Mouse (Mus musculus) fat pad, adult 2 months (tissue): ENCODE results near the gene Acot7.
"Not testable (repeated sequence)": the region's sequence is repeated elsewhere in the genome, so short reads cannot be mapped to it uniquely, and the experiment has no call there.

ENCODE experiments used
- DNase-seq: peaks from one replicate; pipeline ENCODE4 v3.0.0-alpha.2; 2011; ENCODE audit warnings: low read depth, low spot score; ENCODE audit errors: extremely low read depth

Gene Acot7

GRCm38 (mm10) chr4:152202905-152203304 lies 25.0 kb downstream of the Acot7 start:
- DNase-seq = no peak

GRCm38 (mm10) chr4:152204663-152205062 lies 26.7 kb downstream of the Acot7 start:
- DNase-seq = no peak

- no peak for DNase-seq
These were observed 28.3 kb downstream of the Acot7 start for GRCm38 (mm10) chr4:152206199-152206598.

GRCm38 (mm10) chr4:152209623-152210022 lies 31.7 kb downstream of the Acot7 start:
- DNase-seq = no peak

GRCm38 (mm10) chr4:152212091-152212505 lies 34.2 kb downstream of the Acot7 start:
- DNase-seq = no peak

- DNase-seq = no peak
These were observed 34.6 kb downstream of the Acot7 start for GRCm38 (mm10) chr4:152212531-152212930.

GRCm38 (mm10) chr4:152212974-152213373 lies 35.0 kb downstream of the Acot7 start:
- no peak for DNase-seq

GRCm38 (mm10) chr4:152213760-152214480 lies 36.0 kb downstream of the Acot7 start:
- no peak for DNase-seq

- no peak for DNase-seq
These were observed 37.0 kb downstream of the Acot7 start for GRCm38 (mm10) chr4:152214871-152215415.

GRCm38 (mm10) chr4:152219591-152219990 lies 41.7 kb downstream of the Acot7 start:
- no peak for DNase-seq

GRCm38 (mm10) chr4:152220771-152221410 lies 43.0 kb downstream of the Acot7 start:
- DNase-seq = no peak

GRCm38 (mm10) chr4:152221411-152221887 lies 43.5 kb downstream of the Acot7 start:
- DNase-seq = no peak

GRCm38 (mm10) chr4:152222111-152222510 lies 44.2 kb downstream of the Acot7 start:
- DNase-seq = no peak

- no peak for DNase-seq
These were observed 44.6 kb downstream of the Acot7 start for GRCm38 (mm10) chr4:152222513-152222912.

- no peak for DNase-seq
These were observed 46.2 kb downstream of the Acot7 start for GRCm38 (mm10) chr4:152224156-152224555.

GRCm38 (mm10) chr4:152226901-152227486 lies 49.1 kb downstream of the Acot7 start:
- peak; percentile 71 for DNase-seq

GRCm38 (mm10) chr4:152227749-152228527 lies 50.0 kb downstream of the Acot7 start:
- DNase-seq = no peak

- not testable (repeated sequence) for DNase-seq
These were observed 52.4 kb downstream of the Acot7 start for GRCm38 (mm10) chr4:152230331-152230730.

GRCm38 (mm10) chr4:152231326-152231725 lies 53.4 kb downstream of the Acot7 start:
- no peak for DNase-seq

GRCm38 (mm10) chr4:152232411-152232903 lies 54.5 kb downstream of the Acot7 start:
- DNase-seq = no peak

- DNase-seq = no peak
These were observed 62.0 kb downstream of the Acot7 start for GRCm38 (mm10) chr4:152239974-152240373.
